Mouse (Mus musculus): Measurements from ENCODE around the gene Jdp2. TPM values are rescaled to one million over a fixed set of nuclear protein-coding genes. Genes with fewer than 3 reads are reported as not detected.
"Not testable (repeated sequence)": the region's sequence is repeated elsewhere in the genome, so short reads cannot be mapped to it uniquely, and the experiment has no call there.

The Jdp2 gene
- polyA plus RNA-seq, 1 experiment, result 27.1 TPM

DNA sequence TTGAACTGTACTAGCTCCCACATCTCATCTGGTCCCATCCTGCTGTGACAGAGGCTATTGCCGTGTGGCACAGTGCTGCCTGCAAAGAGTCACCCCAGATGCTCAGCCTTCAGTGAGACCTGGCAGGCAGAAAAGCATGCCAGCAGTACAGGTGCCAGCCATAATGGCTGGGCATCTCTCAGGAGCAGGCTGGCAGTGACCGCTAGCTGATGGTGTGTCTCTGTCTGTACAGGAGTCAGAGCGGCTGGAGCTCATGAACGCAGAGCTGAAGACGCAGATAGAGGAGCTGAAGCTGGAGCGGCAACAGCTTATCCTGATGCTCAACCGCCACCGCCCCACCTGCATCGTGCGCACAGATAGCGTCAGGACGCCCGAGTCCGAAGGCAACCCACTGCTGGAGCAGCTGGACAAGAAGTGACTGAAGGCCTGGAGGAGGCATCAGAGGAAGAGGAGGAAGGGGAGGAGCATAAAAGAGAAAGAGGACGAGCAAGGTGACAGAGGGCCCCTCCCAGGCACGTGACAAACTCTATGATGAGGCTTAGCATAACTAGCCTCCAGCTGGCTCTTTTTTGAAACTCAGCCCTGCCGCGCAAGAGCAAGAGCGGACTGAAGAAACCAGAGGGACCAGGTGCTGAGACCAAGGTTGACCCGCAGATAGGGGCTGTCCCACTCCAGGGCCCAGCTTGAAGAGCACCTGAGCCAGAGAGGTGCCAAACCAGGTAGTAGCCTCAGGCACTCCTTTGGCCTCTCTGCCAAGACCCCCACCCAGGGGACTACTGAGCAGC is 39.9 kb downstream of the Jdp2 start:
- DNase-seq (ENCODE audit: low spot score), result no peak

DNA sequence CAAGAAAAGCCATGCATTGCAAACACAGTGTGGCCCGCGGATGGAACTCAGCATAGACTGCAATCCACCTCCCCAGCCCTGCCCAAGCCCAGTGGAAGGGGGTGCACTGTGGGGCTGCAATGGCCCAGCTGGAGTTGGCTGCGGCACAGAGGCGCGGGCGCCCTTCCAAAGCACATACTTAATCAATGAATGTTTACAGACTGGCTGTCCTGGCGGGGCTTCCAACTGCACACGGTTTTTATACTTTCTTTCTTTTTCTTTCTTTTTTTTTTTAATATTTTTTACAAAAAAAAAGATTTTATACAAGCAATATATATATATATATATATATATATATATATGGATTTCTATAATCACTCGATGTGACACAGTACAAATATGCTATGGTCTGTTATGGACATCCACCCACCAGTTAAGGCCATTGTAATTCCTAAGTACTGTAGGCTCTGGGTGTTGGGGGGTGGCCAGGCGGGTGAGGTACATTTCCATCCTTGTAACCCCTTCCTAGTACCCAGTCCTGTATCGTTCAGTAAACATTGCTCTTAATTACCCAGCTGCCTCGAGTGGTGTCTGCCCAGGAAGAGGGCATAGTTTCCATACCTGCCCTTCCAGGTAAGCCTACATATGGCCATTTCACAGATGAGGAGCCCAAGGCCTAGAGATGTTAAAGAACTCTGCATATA is 40.6 kb downstream of the Jdp2 start:
- no peak for DNase-seq (ENCODE audit: low spot score)

DNA sequence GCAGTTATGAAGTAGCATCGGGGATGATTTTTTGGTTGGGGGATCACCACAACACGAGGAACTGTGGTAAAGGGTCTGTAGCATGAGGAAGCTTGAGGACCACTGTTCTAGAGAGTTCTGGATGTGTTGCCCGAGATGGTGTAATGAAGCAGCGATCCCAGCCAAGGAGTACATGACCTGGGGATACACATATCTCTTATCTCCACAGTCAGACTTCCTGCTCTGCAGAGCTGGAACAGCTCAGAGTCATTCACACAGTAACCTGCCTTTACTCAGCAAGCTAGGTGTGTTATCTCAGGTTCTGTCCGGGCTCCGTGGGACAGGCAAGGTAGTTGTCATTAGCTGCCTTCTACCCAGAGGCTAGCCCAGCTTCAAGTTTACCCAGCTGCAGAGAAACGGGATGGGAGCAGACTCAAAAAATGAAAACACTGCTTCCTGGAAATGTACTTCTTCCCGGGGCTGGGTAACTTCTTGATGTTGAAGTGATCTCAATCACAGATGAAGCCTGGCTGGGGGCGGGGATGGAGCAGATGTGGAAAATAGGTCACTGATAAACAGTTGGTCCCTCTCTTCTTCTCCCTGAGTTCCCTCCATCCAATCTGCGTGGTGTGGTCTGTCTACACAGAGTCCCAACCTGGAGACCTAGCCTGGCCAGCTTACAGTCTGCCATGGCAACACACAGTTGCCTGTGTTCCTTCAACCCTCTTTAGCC is 42.2 kb downstream of the Jdp2 start:
- no peak for DNase-seq (ENCODE audit: low spot score)

DNA sequence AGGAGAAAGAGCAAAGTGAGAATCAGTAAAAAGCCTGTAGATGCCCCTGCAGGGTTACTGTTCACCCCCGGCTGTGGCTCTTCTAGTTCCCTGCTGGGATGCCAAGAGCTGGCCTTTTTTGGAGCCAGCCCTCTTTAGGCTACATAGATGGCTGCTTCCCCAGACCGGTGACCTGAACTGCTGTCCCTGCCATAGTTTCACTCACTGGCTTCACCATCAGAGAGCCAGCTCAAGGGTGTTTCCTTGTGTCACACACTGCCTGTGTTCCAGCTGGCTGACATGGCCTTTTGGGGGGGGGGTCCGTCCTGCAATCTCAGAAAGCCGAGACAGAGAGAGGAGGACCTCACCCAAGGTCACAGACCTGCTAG is 42.7 kb downstream of the Jdp2 start:
- no peak for DNase-seq (ENCODE audit: low spot score)

DNA sequence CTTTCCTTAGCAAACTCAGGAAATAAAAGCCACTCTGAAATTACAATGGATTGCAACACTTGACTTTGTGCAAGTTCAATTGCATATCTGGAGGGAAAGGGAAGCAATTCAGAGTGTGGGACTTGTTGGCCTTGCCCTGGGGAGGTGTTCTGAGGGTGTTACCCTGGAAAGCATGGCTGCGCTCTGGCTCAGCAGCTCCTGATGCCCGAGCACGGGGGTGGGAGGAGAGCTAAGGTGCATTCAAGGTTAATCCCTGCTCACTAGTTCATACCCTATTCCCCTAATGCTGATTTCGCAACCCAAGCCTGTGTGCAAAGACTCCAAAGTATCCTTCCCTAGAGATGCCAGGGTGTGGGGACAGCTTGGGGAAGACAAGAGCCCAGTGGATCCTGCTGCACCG is 44.9 kb downstream of the Jdp2 start:
- no peak for DNase-seq (ENCODE audit: low spot score)

DNA sequence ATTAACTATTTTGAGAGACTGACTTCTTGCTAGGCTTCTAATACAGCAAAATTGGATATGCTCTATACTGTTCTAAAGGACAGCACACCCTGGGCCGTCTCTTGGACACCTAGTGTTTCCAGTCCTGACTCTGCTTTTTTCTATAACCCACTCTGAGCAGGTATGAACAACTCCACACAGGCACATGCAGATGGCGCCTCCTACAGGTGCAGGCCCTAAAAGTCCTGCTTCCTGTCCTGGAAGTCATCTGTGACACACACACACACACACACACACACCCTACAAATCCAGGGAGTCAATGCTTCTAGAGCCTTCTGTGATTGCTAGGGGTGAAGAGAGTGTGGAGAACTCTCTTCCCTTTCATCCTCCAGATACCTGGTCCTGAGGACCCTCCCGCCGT is 46.8 kb downstream of the Jdp2 start:
- DNase-seq (ENCODE audit: low spot score), result no peak

DNA sequence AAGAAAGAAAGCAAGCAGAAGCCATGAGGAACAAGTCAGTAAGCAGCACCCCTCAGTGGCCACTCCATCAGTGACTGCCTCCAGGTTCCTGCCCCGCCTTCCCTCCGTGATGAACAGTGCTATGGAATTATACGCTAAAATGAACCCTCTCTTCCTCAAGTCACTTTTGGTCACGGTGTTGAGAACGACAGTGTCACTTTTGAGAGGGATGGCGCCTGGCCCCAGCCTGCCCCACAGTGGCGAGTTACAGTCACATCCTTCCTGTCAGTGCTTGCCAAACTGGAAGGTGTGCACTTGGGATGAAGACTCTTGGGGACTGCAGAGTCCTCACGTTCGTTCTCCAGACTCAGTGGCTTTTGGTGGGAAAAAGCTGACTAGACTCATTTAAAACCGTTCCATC is 48.5 kb downstream of the Jdp2 start:
- no peak for DNase-seq (ENCODE audit: low spot score)

DNA sequence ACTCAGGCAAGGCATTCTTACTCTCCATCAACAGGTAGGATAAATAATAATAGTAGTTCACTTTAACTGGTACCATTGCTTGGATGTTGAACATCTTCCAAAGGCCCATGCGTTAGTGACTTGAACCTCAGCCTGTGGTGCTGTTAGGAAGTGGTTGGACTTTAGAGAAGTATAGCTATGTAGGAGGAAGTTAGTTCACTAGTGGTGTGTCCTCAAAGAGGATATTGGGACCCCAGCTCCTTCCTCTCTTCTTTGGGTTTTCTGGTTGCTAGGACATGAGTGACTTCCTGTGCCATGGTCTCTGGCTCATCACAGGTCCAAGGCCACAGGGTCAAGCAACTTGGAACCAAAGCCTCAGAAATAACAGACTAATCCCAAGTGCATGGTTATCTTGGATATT is 49.1 kb downstream of the Jdp2 start:
- no peak for DNase-seq (ENCODE audit: low spot score)

DNA sequence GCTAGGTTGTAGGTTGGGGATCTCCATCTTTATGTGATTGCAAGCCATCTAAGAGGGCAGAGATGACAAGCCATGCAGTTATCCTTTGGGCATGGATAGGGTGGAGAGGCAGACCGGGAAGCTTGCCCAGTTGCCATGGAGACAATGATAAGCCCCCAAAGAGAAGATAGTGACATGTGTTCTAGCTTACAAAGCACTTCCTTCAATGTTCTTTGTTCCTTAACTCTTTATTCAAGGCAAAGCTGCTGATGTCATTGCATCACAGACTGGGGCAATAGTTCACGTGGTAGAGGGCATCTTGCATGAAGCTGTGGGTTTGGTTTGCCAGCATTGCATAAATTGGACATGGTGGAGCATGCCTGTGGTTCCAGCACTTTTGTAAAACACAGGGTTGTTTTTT is 60.5 kb downstream of the Jdp2 start:
- no peak for DNase-seq (ENCODE audit: low spot score)

DNA sequence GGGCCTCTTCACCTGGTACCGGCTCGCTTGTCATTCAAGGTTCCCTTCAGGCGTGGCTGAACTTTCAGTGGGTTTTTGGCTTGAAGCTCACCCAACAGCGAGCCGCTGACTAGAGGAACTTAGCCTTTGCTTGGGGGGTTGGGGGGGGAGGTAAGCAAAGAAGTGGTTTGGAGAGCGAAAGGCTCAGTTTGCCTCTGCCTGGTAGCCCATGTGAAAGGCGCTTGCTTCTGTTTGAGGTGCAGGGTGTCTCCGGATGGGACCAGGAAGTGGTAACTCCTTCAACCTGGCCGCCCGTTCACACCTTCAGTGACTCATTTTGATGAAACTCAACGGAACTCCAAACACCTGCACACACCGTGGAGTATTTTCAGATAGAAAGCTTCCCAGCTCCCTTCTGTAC is 62.0 kb downstream of the Jdp2 start:
- DNase-seq (ENCODE audit: low spot score), result no peak

DNA sequence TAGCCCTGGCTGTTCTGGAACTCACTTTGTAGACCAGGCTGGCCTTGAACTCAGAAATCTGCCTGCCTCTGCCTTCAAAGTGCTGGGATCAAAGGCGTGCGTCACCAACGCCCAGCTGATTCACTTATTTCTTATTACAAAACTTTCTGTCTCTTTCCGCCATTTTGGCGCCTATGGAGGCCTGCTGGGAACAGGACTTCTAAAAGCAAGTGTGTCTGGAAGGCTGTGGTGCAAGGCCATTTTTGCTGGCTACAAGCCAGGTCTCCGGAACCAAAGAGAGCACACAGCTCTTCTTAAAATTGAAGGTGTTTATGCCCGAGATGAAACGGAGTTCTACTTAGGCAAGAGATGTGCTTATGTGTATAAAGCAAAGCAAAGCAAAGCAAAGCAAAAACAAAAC is 63.4 kb downstream of the Jdp2 start:
- not testable (repeated sequence) for DNase-seq (ENCODE audit: low spot score)

DNA sequence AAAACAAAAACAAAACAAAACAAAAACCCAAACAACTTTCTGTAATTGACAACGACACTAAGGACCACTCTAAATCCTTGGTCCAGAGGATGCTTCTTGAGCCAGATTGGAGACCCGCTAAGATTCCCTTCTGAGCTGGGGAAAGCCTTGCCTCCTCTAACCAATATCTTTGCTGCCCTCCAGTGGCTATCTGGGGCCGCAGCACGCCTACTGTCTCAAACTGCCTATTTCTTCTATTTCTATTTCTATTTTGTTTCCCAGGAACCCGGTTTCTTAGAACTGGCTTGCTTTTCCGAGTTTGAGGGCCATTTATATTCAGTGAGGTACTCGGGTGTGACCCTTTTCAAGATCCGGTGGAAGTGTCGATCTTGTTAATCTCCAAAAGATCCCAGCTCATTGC is 64.1 kb downstream of the Jdp2 start:
- DNase-seq (ENCODE audit: low spot score), result no peak

DNA sequence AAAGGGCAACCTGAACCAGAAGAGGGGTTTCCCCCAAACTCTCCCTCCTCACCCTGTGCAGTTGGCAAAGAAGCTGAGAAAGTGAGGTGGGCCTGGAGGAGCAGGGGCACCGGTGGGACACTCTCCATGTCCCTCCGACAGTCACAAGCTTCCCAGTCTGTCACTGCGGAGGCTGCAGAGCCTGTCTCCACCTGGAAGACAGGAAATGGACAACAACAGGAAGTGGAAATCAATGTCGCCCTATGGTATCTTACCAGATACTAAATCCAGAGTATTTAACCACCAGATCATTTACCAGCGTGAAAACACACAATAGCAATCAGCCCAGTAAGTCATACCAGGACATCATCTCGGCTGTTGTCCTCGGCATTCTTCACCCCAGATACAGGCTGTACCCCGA is 67.3 kb downstream of the Jdp2 start:
- DNase-seq (ENCODE audit: low spot score), result no peak

DNA sequence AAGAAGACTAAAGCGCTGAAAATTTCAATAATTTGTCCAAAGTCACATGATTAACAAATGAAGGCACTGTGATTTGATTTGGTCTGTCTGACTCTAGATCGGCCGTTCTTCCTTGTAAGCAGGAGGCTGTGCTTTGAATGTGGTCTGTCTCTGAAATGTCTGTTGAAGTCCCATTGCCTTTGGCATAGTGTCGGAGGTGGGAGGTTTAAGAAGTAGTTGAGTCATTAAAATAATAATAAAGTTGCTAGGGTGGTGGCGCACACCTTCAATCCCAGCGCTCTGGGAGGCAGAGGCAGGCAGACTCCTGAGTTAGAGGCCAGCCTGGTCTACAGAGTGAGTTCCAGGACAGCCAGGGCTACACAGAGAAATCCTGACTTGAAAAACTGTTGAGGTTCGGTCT is 68.2 kb downstream of the Jdp2 start:
- DNase-seq (ENCODE audit: low spot score), result no peak

DNA sequence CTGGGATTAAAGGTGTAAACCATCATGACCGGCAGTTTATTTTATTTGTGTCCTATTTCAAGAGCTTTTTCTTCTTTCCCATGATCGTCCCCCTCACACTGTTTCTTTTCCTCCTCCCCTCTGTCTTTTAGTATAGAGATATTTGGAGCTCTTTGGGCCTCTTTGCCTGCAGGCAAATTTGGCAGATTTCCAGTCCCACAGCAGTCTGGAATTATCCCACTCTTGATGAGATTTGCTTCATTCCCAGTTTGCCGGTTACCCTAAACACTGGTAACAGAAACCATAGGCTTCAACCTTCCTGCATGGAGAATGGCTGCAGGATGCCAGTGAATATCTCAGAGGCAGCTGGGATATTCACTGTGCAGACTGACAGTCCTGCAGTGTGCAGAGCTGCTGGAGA is 69.9 kb downstream of the Jdp2 start:
- DNase-seq (ENCODE audit: low spot score), result no peak

DNA sequence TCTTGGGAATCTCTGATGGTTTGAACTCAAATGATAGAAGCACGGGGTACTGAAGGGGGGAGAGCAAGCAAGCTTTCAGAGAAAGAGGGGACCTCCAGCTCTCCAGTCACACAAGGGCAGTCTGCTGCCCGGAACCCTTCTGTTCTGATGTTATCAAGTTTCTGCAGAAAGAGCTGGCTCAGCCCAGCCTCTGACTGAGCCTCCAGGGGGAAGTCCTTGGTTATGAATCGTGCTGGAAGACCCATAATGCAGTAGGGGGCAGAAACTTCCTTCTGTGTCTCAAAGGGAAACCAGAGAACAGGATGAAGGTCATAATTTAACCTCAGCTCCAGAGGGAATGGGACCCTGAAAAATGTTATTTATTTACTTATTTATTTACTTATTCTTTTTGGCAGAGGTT is 71.3 kb downstream of the Jdp2 start:
- DNase-seq (ENCODE audit: low spot score), result no peak

DNA sequence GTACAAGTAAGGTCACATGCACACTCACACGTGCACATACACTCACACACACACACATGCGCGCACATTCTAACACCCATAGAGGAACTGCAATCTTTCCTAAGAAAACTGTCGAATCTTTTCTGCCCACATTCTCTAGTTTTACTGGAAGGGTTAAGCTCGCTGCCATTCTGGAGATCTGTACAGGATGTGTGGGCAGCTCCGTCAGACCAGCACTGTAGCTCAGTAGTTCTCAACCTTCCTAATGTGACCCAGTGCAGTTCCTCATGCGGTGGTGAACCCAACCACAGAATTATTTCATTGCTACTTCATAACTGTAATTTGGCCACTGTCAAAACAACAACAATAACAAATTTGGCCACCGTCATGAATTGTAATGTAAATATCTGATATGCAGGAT is 75.1 kb downstream of the Jdp2 start:
- DNase-seq (ENCODE audit: low spot score), result no peak

DNA sequence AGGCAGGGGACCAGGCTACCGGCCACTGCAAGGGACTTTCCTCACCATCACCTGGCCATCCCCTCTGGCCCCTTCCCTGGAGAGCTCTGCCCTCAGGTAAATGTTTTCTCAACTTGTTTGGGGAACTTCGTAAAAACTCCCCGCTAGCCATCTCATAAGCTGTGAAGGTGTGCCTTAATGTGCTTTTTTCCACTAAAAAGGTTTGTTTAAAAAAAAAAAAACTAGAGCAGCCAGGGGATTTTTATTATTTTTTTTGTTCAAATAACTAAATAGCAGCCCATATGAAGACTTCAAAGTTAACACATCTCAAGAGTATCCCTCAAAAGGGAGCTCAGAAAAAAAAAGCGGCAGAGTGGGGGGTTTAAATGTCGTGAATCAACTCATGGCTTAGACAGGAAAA is 80.3 kb downstream of the Jdp2 start:
- no peak for DNase-seq (ENCODE audit: low spot score)

DNA sequence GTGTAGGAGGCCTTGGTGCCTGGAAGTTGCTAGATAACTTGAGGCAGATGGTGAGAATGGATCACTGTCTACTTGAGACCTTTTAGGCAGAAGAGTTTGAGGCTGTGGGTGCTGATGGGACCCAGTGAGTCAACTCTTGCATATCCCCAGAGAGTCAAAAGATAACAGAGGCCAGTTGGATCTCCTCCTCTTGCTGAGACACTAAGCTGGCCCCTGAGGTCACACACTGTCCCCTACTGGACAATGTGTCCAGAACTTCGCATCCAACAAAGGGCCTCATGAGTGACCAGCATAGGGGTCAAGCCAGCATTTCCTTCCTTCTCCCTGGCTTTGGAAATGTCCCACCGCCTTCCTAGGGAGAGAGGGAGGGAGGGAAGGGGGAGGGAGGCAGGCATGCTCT is 81.0 kb downstream of the Jdp2 start:
- DNase-seq (ENCODE audit: low spot score), result no peak

DNA sequence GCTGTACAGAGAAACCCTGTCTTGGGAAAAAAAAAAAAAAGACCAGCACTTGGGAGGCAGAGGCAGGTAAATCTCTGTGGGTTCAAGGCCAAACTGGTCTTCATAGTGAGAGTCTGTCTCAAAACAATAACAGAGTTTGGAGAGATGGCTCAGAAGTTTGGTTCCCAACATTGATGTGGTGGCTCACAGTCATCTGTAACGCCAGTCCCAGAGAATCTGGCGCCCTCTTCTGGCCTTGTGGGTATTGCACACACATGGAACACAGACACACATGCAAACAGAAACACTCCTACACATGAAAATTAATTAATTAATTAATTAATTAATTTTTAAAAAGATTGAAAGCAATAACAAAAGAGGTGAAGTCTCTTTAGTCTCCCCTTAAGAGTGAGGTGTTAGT is 83.5 kb downstream of the Jdp2 start:
- no peak for DNase-seq (ENCODE audit: low spot score)

DNA sequence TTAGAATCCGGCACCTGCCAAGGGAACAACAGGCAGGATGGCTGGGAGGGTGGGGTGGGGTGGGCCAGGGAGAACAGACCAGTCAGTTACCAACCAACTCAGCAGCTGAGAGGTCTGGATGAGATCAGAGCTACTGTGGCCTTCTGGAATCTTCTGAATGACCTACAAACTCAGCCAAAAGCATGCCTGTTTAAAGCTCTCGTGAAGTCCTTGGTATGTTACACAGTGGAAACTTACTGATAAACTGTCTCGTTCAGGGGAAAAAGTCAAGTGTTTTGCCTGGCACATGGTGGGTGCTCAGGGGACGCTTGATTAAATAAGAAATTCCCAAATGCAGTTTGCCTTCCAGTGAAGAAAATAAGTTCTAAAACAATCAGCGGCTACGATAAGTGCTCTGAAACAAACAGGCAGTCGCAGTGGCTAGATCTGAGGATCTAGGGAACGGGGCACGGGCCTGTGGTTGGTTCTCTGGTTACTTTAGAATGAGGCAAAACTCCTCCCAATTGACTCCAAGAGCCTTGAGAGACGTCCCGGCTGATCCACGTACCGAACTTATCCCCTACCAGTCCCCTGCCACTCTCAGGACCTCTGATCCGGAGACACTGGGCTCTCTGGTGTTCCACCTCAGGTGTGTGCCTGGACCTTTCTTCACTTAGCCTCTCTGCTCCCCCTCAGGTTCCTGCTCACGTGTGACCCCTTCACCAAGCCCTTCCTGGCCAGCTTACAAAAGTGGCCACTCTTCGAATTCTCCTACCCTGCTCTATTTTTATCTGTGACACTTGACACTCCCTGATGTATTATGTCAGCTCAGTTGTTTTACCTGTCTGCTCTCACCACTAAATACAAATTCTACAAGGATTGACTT is 85.8 kb downstream of the Jdp2 start:
- no peak for DNase-seq (ENCODE audit: low spot score)

All from urinary bladder, adult 2 months (tissue).